Mouse (Mus musculus): ENCODE data around the gene Irgc1. TPM values are rescaled to one million over a fixed set of nuclear protein-coding genes. Genes with fewer than 3 reads are reported as not detected.
"Not testable (repeated sequence)": the region's sequence is repeated elsewhere in the genome, so short reads cannot be mapped to it uniquely, and the experiment has no call there.

Irgc1 gene
- polyA plus RNA-seq, 1 experiment: 7.9 TPM

GRCm38 (mm10) chr7:24435305-24435704 lies 16.8 kb downstream of the Irgc1 start:
- no peak for DNase-seq (ENCODE audit: low read depth)

DNA sequence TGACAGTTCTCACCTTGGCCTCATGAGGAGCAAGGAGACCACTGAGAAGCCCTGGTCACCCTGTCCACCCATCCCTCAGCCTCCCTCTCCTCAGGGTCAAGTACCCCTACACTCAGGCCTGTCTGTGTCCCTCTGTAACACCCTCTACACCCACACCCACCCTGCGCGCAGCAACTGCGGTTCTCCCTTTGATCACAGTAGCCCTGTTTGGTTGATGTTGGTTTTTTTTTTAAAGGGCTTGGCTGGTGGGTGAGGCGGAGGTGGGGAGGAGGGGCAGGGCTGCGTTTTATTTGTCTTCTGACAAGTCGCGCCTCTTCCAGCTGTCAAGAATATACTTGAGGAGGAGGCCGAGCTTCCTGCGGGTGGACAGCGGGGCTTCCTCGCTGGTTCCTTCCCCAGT lies 20.4 kb downstream of the Irgc1 start:
- no peak for DNase-seq (ENCODE audit: low read depth)

GRCm38 (mm10) chr7:24430551-24431345 lies 21.3 kb downstream of the Irgc1 start:
- no peak for DNase-seq (ENCODE audit: low read depth)

- no peak for DNase-seq (ENCODE audit: low read depth)
These were observed 22.5 kb downstream of the Irgc1 start for GRCm38 (mm10) chr7:24429413-24430112.

DNA sequence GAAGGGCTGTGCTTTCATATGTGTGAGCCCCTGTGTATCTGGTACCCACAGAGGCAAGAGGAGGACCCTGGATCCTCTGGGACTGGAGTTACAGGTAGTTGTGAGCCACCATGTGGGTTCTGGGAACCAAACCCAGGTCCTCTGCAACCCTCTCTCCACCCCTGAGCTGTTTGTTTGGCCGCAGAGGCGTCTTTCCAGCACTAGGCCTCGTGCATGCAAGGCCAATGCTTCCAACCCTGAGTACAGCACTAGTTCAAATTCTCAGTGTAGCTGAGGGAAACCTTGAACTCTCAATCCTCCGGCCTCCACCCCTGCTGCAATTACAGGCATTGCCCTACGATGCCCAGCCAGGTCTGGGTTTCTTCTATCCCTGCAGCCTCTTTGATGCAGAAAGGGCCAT lies 23.4 kb downstream of the Irgc1 start:
- no peak for DNase-seq (ENCODE audit: low read depth)

- DNase-seq (ENCODE audit: low read depth): no peak
These were observed 24.9 kb downstream of the Irgc1 start for GRCm38 (mm10) chr7:24427168-24427567.

- no peak for DNase-seq (ENCODE audit: low read depth)
These were observed 26.2 kb downstream of the Irgc1 start for GRCm38 (mm10) chr7:24425919-24426318.

- no peak for DNase-seq (ENCODE audit: low read depth)
These were observed 28.0 kb downstream of the Irgc1 start for GRCm38 (mm10) chr7:24423956-24424732.

DNA sequence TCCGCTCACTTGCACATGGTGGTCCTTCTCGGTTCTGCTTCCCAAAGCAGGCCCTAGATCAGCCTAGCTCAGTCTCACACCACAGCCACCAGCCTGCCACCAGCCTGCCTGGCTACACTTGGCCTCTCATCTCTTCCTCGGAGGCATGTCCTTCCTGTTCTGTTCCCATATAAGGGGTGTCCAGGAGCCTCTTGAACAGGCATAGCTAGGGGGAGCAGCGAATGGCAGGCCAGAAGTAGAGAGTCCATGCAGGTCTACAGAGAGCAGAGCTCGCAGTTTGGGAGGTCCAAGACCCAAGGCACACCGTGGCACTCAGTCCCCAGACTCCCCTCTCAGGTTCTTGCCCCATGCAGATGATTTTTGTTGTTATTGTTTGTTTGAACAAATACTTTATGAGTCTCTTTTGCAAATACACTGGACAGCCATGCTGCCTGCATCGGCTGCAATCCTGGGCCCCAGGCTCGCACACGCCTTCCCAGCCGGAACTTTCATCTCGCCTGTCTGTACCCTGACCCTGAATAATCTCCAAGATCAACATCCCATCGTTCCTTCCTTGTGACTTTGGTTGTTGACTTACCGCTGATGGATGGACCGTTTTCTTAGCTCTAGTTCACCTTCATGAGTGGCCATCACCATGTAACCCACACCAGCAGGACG lies 28.9 kb downstream of the Irgc1 start:
- DNase-seq (ENCODE audit: low read depth): no peak

GRCm38 (mm10) chr7:24422251-24422650 lies 29.8 kb downstream of the Irgc1 start:
- no peak for DNase-seq (ENCODE audit: low read depth)

DNA sequence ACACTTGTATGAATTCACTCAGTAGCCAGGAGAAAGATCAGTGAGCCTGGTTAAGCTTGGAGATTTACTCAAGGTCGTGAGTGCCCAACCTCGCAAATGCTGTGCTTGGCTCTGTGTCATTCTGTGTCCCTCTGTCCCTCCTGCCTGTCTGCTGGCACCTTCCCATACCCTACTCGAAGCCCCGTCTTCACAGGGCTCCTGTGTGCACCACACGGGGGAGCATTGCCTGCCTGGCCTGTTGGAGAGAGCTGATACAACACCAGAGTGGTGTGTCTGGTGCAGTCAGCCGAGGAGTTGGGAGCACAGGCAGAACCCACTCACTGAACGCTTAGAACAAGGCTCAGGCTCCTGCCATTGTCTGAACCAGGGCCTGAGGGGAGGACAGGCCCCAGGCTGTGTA lies 30.4 kb downstream of the Irgc1 start:
- no peak for DNase-seq (ENCODE audit: low read depth)

DNA sequence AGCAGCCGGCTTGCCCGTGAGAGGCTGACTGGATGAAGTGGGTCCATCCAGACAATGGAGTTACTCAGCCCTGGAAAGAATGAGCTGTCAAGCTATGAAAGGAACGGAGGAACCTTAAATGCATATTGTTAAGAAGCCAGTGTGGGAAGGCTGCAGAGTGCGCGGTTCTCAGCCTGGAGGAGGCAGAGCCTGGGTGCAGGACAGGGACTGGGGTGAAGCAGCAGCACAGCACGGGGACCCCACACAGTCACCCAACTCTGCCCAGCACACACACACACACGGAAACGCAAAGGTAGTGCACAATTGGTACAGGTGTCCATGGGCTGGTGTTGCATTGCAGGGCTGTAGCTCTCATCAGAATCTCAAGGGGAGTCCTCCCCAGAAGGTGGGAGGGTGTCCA lies 32.5 kb downstream of the Irgc1 start:
- no peak for DNase-seq (ENCODE audit: low read depth)

GRCm38 (mm10) chr7:24415261-24415660 lies 36.8 kb downstream of the Irgc1 start:
- no peak for DNase-seq (ENCODE audit: low read depth)

- no peak for DNase-seq (ENCODE audit: low read depth)
These were observed 38.5 kb downstream of the Irgc1 start for GRCm38 (mm10) chr7:24413630-24414029.

- no peak for DNase-seq (ENCODE audit: low read depth)
These were observed 41.3 kb downstream of the Irgc1 start for GRCm38 (mm10) chr7:24410831-24411230.

DNA sequence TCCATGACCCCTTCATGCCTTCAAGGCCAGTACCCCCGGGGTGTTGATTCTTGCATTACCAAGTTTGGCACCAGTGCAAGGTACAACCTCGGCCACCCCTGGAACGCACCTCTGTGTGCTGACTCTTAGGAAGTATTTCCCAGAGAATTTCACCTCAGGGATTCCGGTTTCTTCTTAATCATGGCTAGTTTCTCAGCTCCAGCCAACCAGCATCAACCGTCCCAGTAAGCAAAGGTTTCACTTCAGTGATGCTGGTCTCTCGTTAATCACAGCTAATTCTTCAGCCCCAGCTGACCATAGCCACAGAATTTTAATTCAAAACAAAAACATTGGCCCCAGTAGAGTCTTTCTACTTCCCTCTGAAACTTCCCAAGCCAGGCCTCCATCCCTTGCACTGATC lies 42.0 kb downstream of the Irgc1 start:
- DNase-seq (ENCODE audit: low read depth): no peak

GRCm38 (mm10) chr7:24408186-24408585 lies 43.9 kb downstream of the Irgc1 start:
- DNase-seq (ENCODE audit: low read depth): no peak

DNA sequence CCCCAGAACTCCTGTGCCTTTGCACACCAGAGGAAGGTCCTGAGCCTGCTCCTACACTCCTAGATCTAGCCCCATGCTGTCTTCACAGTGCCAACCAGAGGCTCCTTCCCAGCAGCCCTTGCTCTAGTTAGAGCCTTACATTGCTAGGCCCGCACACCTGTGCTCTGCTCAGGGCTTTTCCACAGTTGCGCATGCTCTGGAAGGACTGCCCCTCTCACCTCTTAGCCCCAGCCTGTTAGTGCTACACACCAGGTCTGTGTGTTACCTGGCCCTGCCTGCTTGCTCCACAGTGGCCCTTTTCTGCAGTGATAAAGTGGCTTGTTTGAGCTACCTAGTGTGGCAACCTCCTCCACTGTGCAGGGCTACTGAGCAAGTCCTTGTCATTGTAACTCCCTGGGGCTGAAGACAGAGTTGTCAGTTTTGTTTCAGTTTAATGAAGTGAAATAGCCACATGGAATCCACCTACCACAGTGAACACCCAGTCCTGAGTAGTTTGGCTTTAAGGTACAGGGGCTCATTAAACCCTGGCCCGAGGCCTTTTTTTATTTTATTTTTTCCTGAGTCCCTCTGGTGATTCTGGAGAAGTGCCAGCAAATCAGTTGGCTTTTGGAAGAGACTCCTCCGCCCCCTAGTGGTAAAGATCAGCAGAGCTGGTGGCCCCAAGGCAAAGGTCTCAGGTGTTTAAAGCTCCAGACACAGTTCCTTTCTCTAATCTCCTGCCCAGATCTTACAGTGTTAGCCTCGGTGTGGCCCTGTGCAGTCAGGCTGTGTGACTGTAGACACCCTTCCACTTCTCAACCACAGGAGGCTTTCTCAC lies 45.4 kb downstream of the Irgc1 start:
- no peak for DNase-seq (ENCODE audit: low read depth)

DNA sequence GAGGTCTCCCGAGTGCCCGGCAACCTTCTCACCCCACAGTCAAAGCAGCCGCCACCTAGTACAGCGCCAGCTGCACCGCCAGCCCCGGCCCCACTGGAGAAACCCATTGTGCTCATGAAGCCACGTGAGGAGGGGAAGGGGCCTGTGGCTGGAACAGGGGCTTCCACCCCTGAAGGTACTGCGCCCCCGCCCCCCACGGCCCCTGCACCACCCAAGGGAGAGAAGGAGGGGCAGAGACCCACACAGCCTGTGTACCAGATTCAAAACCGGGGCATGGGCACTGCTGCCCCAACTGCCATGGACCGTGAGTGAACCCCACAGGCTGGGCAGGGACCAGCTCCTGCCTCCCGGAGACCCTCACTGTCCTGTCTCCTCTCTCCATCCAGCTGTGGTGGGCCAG lies 46.4 kb downstream of the Irgc1 start:
- no peak for DNase-seq (ENCODE audit: low read depth)

DNA sequence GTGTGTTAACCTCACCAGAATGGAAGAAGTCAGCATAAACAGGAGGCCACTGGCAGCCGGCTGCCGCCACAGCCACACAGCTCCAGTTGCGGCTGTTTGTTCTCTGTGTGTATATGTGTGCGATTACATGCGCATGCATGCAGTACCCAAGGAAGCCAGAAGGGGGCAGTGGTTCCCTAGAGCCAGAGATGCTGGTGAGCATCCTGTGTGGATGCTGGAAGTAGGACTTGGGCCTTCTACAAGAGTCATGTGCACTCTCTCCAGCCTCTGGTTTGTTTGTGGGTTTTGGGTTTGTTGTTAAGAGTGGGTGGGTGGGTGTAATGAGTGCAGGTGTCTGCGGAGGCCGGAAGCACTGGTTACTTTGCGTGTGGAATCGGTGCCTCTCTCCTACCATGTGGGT lies 49.2 kb downstream of the Irgc1 start:
- DNase-seq (ENCODE audit: low read depth): no peak

GRCm38 (mm10) chr7:24400489-24400888 lies 51.6 kb downstream of the Irgc1 start:
- DNase-seq (ENCODE audit: low read depth): not testable (repeated sequence)
